Mouse (Mus musculus) bone marrow macrophage, adult 2 months (primary cell): ENCODE measurements around the gene Maats1.

ENCODE experiments used
- CTCF ChIP-seq: IDR thresholded peaks from 2 replicates; pipeline ENCODE4 v1.5.1; 2012; ENCODE audit warnings: low read depth, mild to moderate bottlenecking, low read length, moderate library complexity
- POLR2A ChIP-seq: IDR thresholded peaks from 2 replicates; pipeline ENCODE4 v1.6.1; 2012; ENCODE audit warnings: mild to moderate bottlenecking, low read depth, low read length, borderline replicate concordance

- TF ChIP-seq CTCF = no peak
- no peak for TF ChIP-seq POLR2A
Observed at GRCm38 (mm10) chr16:38254001-38254400, 87.9 kb downstream of the Maats1 start.
